Mouse (Mus musculus): ENCODE measurements at regions not wholly inside any gene's neighbourhood (a gene's known extent, or its start where the extent isn't known, plus 50 kb on each side); places are given as distances from the start of the nearest gene placed in this dataset.

GRCm38 (mm10) chr14:61724942-61725341, 117.7 kb downstream of the Kcnrg start:
- H3K9ac ChIP-seq (ENCODE audit: insufficient read depth, low read depth): no peak overlapping the region
- no peaks in the 10 kb centered on the region for H3K36me3 ChIP-seq (replicated peaks in 1 of 2; ENCODE audit: control insufficient read depth in 1 of 2, insufficient read depth in 1 of 2, low read length in 1 of 2)
- no peaks in the 10 kb centered on the region for H3K27me3 ChIP-seq (replicated peaks)
- in situ Hi-C loops (cut with MboI; ENCODE audit: low pct_ligation_motif_present, low pct_unique_long_range_greater_than_20kb, low sequenced_read_pairs) (no loop called here), dilution Hi-C loops (cut with MboI; ENCODE audit: extremely low pct_ligation_motif_present, extremely low pct_unique_long_range_greater_than_20kb, low sequenced_read_pairs) (no loop called here)
- no peaks in the 10 kb centered on the region for H3K9me3 ChIP-seq (replicated peaks; ENCODE audit: low read length)
- no peak overlapping the region for H3K4me2 ChIP-seq (ENCODE audit: insufficient read depth, low read depth, poor library complexity, severe bottlenecking)
- no peak for TF ChIP-seq USF2 (conservative IDR thresholded peaks at IDR 0.05; ENCODE audit: low read depth, low read length)
- no peak for TF ChIP-seq MYC (IDR thresholded peaks at IDR 0.05; ENCODE audit: low read depth, low read length)
- no peak for TF ChIP-seq USF1 (IDR thresholded peaks at IDR 0.05; ENCODE audit: low read depth, low read length)
- no peak for TF ChIP-seq UBTF (IDR thresholded peaks at IDR 0.05; ENCODE audit: low read depth, low read length)
- no peak for TF ChIP-seq SIN3A (IDR thresholded peaks at IDR 0.05; ENCODE audit: low read length)
- no peak for TF ChIP-seq POLR2A (IDR thresholded peaks at IDR 0.05; ENCODE audit: low read depth, low read length)
- no peak for TF ChIP-seq MAX (IDR thresholded peaks at IDR 0.05; ENCODE audit: low read length)
- no peak for TF ChIP-seq MEF2A (IDR thresholded peaks at IDR 0.05; ENCODE audit: borderline replicate concordance, low read depth, low read length)
- no peak for TF ChIP-seq MAFK (IDR thresholded peaks at IDR 0.05; ENCODE audit: insufficient replicate concordance, low read length)
- no peak for TF ChIP-seq HCFC1 (IDR thresholded peaks at IDR 0.05; ENCODE audit: low read depth, low read length)
- TF ChIP-seq JUN (IDR thresholded peaks at IDR 0.05; ENCODE audit: insufficient read depth, low read depth, low read length): no peak
- no peak for TF ChIP-seq POLR2AphosphoS2 (IDR thresholded peaks at IDR 0.05; ENCODE audit: low read depth, low read length)
- no peak for TF ChIP-seq BHLHE40 (IDR thresholded peaks at IDR 0.05; ENCODE audit: low read depth, low read length)
- TF ChIP-seq CHD2 (IDR thresholded peaks at IDR 0.05; ENCODE audit: low read length): no peak
- no peak for TF ChIP-seq ZMIZ1 (IDR thresholded peaks at IDR 0.05; ENCODE audit: low read depth, low read length)
- TF ChIP-seq TCF12 (IDR thresholded peaks at IDR 0.05; ENCODE audit: low read depth, low read length): no peak
- TF ChIP-seq ELF1 (IDR thresholded peaks at IDR 0.05; ENCODE audit: low read depth, low read length): no peak
- TF ChIP-seq ZNF384 (IDR thresholded peaks at IDR 0.05; ENCODE audit: low read depth, low read length): no peak
- TF ChIP-seq ZC3H11A (IDR thresholded peaks at IDR 0.05; ENCODE audit: low read depth, low read length): no peak
- no peak overlapping the region for H3K27ac ChIP-seq (ENCODE audit: insufficient read depth, low read depth)
- H3K4me1 ChIP-seq (ENCODE audit: control insufficient read depth in 1 of 2, insufficient read depth in 2 of 2): peaks cover 4 to 5% of the 10 kb centered on the region in 2 experiments; a peak in 2 of 4 replicates
- H3K79me2 ChIP-seq (replicated peaks; ENCODE audit: control insufficient read depth, extremely low read depth, insufficient read depth, poor library complexity, severe bottlenecking): no peaks in the 10 kb centered on the region
- no peak overlapping the region for H3K4me3 ChIP-seq (replicated peaks in 1 of 3; ENCODE audit: low read depth in 2 of 3, low read length in 2 of 3, poor library complexity in 1 of 3)
- no peak for DNase-seq (ENCODE audit: extremely low read depth)

GRCm38 (mm10) chr14:61728562-61728961, 121.3 kb downstream of the Kcnrg start:
- no peak for DNase-seq (ENCODE audit: extremely low read depth)
- dilution Hi-C loops (cut with MboI; ENCODE audit: extremely low pct_ligation_motif_present, extremely low pct_unique_long_range_greater_than_20kb, low sequenced_read_pairs): no loop called here

More at GRCm38 (mm10) chr14:61728562-61728961, 121.3 kb downstream of the Kcnrg start:
- H3K4me3 ChIP-seq (replicated peaks in 1 of 3; ENCODE audit: low read depth in 2 of 3, low read length in 2 of 3, poor library complexity in 1 of 3): no peak overlapping the region
- H3K9me3 ChIP-seq (replicated peaks; ENCODE audit: low read length): peaks cover 3% of the 10 kb centered on the region
- H3K4me2 ChIP-seq (ENCODE audit: insufficient read depth, low read depth, poor library complexity, severe bottlenecking): no peak overlapping the region
- no peak overlapping the region for H3K9ac ChIP-seq (ENCODE audit: insufficient read depth, low read depth)
- no peaks in the 10 kb centered on the region for H3K36me3 ChIP-seq (replicated peaks in 1 of 2; ENCODE audit: control insufficient read depth in 1 of 2, insufficient read depth in 1 of 2, low read length in 1 of 2)
- no peaks in the 10 kb centered on the region for H3K79me2 ChIP-seq (replicated peaks; ENCODE audit: control insufficient read depth, extremely low read depth, insufficient read depth, poor library complexity, severe bottlenecking)
- H3K27me3 ChIP-seq (replicated peaks): no peaks in the 10 kb centered on the region
- TF ChIP-seq MXI1 (IDR thresholded peaks at IDR 0.05; ENCODE audit: low read depth, low read length): no peak
- TF ChIP-seq GABPA (IDR thresholded peaks at IDR 0.05; ENCODE audit: insufficient replicate concordance, low read depth, low read length): no peak
- no peak for TF ChIP-seq ZKSCAN1 (IDR thresholded peaks at IDR 0.05; ENCODE audit: borderline replicate concordance, low read depth, low read length)
- no peak for TF ChIP-seq CHD2 (IDR thresholded peaks at IDR 0.05; ENCODE audit: low read length)
- TF ChIP-seq JUN (IDR thresholded peaks at IDR 0.05; ENCODE audit: insufficient read depth, low read depth, low read length): no peak
- TF ChIP-seq ELF1 (IDR thresholded peaks at IDR 0.05; ENCODE audit: low read depth, low read length): no peak
- no peak for TF ChIP-seq UBTF (IDR thresholded peaks at IDR 0.05; ENCODE audit: low read depth, low read length)
- no peak for TF ChIP-seq TCF12 (IDR thresholded peaks at IDR 0.05; ENCODE audit: low read depth, low read length)
- no peak for TF ChIP-seq IRF4 (IDR thresholded peaks at IDR 0.05; ENCODE audit: low read depth, low read length)
- H3K27ac ChIP-seq (ENCODE audit: insufficient read depth, low read depth): no peak overlapping the region
- in situ Hi-C loops (cut with MboI; ENCODE audit: low pct_ligation_motif_present, low pct_unique_long_range_greater_than_20kb, low sequenced_read_pairs): no loop called here
- peaks cover 0 to 4% of the 10 kb centered on the region in 2 experiments; a peak in 2 of 4 replicates for H3K4me1 ChIP-seq (ENCODE audit: control insufficient read depth in 1 of 2, insufficient read depth in 2 of 2)

Measured in CH12.LX (cell line).